Mouse (Mus musculus): ENCODE results near the gene Lrba.

DNA sequence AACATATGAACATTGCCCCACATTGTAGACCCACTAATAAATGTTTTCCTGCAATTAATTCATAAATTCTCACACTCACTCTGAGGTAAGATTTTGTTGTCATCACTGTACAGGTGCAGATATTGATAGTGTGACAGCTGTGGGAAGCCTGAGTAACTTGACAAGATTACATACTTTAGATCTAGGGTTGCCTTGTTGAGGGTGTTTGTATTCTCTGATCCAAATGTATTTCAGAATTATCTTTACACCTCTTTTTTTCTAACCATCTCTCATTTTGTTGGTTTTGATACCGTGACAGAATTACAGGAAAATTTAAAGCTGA, 336.5 kb downstream of the Lrba start:
- TF ChIP-seq CTCF (IDR thresholded peaks at IDR 0.05; ENCODE audit: low read depth), result no peak
- TF ChIP-seq EP300 (optimal IDR thresholded peaks at IDR 0.05), result no peak
